Mouse (Mus musculus) forebrain, embryonic 13.5 days (tissue): ENCODE results near the gene Iqcf1. TPM values are rescaled to one million over a fixed set of nuclear protein-coding genes. Genes with fewer than 3 reads are reported as not detected.
A peak's percentile ranks its signal among the peaks of the same experiment; 100 is the strongest.

Source experiments
- ATAC-seq: fragments of 200-750 bp; cut with Nextera tagmentation; 2 replicates; pipeline ENCODE4 v1.8.0; 2017
- H3K27ac ChIP-seq: fragments of 300-500 bp; sonication (generic); 2 replicates; pipeline ENCODE4 v1.5.1; 2015; ENCODE audit warnings: inconsistent platforms, mild to moderate bottlenecking, moderate library complexity
- H3K27me3 ChIP-seq: fragments of 300-500 bp; sonication (generic); 2 replicates; pipeline ENCODE4 v1.6.1; 2015; ENCODE audit warnings: mild to moderate bottlenecking, inconsistent platforms
- H3K36me3 ChIP-seq: fragments of 300-500 bp; sonication (generic); 2 replicates; pipeline ENCODE4 v1.6.1; 2015; ENCODE audit warnings: mild to moderate bottlenecking, inconsistent platforms; ENCODE audit not compliant: poor library complexity, severe bottlenecking
- H3K4me1 ChIP-seq: fragments of 300-500 bp; sonication (generic); 2 replicates; pipeline ENCODE4 v1.6.1; 2015; ENCODE audit warnings: inconsistent platforms
- H3K4me2 ChIP-seq: fragments of 300-500 bp; sonication (generic); 2 replicates; pipeline ENCODE4 v1.6.1; 2015; ENCODE audit warnings: inconsistent platforms, mild to moderate bottlenecking, moderate library complexity
- H3K4me3 ChIP-seq: fragments of 300-500 bp; sonication (generic); 2 replicates; pipeline ENCODE4 v1.5.1; 2015; ENCODE audit warnings: mild to moderate bottlenecking, inconsistent platforms
- H3K9ac ChIP-seq: fragments of 300-500 bp; sonication (generic); 2 replicates; pipeline ENCODE4 v1.6.1; 2015; ENCODE audit warnings: mild to moderate bottlenecking, inconsistent platforms
- H3K9me3 ChIP-seq: fragments of 300-500 bp; sonication (generic); replicated peaks from 2 replicates; pipeline ENCODE4 v1.6.1; 2016; ENCODE audit warnings: inconsistent platforms
- WGBS: fragments of 180-500 bp; shearing (Covaris S2); methylation state at CpG from one replicate; pipeline ENCODE4 v1.1.7; 2015; 5-methylcytosine and 5-hydroxymethylcytosine counted together
- polyA plus RNA-seq: library from polyadenylated mRNA; unstranded; fragments of >200 nt; fragmentation: Nextera tagmentation; extraction: Ambion mirVana; gene quantifications from 2 replicates; pipeline ENCODE4 v1.2.1, GENCODE M21; 2015

Iqcf1 gene
- polyA plus RNA-seq = not detected in 2 replicates

DNA sequence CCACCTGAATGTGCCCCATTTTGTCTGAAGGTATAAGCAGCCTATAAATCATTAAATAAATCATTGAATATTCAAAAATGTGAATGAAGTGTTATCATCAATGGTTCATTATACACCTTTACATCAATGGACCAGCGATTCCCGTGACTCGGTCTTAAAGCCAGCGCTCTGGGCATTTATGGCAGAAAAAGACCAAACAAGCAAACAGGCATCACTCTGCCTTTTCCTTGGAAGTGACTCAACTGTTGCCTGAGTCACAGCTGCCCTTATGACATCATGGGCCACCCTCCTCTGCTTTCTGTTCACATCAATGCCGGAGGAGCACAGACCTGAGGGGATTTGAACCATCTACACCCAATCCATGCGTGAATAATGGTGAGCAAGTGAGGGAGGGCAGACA lies at the start of gene Iqcf1:
Iqcf1 (plus strand) TSS at position 301 of the 400 bp plus-strand sequence.
- H3K9me3 ChIP-seq = no peaks in the 10 kb centered on the region
- no peaks in the 10 kb centered on the region for H3K27me3 ChIP-seq
- no peak within 1 kb of the TSS for H3K27ac ChIP-seq
- H3K4me1 ChIP-seq = no peaks in the 10 kb centered on the region
- no peaks in the 10 kb centered on the region for H3K36me3 ChIP-seq
- H3K4me3 ChIP-seq = no peak within 1 kb of the TSS
- no peak within 1 kb of the TSS for H3K9ac ChIP-seq
- no peak for ATAC-seq
- H3K4me2 ChIP-seq = no peak within 1 kb of the TSS
- WGBS = 89% methylated on average over 6 of the region's 6 CpGs

DNA sequence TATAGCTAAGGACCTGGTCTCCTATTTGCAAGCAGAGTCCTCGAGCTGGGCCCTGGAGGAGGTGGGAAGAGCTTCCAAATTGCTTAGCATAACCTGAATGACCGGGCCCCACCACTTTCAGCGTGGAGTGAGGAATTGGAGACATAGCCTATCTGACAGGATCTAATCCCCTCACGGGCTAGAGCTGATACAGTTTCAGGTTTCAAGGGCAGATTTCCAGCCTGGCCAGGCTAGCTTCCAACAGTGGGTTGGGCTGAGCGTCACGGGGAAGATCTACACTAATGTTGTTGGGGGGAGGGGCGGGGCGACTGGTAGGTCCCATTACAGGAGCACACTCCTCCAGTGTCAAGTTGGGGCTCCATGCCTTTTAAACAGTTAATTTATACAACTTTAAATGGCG lies 49.1 kb upstream of the Iqcf1 start:
- Histone ChIP-seq H3K9me3 (no peaks in the 10 kb centered on the region), H3K4me2 (peak overlapping the region; percentile 12; the same call in 1 of the 2 replicates), H3K36me3 (no peaks in the 10 kb centered on the region), H3K4me3 (no peak overlapping the region), H3K4me1 (peaks cover 75% of the 10 kb centered on the region), H3K9ac (no peak overlapping the region), H3K27me3 (no peaks in the 10 kb centered on the region), H3K27ac (no peak overlapping the region)
- ATAC-seq = no peak
- 22% methylated on average over 9 of the region's 9 CpGs for WGBS

DNA sequence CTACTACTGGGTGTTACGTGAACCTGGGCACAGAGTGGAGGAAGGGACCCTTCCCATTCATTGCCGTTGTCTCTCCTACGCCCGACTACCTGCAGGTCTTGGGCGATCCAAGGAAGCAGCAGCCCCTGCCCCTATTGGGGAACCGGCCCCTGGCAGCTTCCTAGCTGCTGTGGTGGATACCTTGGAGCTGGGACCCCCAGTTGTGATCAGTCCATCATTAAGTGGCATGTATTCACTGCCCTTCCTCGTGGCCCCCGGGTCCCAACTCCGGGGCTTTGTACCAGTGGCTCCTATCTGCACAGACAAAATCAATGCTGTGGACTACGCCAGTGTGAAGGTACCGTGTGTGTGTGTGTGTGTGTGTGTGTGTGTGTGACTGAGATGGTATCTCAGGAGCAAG lies 48.5 kb upstream of the Iqcf1 start:
- 0 out of 2 replicates have a peak, but pooled peaks cover 2% of the 10 kb centered on the region for H3K36me3 ChIP-seq
- no peak overlapping the region for H3K9ac ChIP-seq
- no peaks in the 10 kb centered on the region for H3K9me3 ChIP-seq
- peaks cover 76% of the 10 kb centered on the region for H3K4me1 ChIP-seq
- ATAC-seq = no peak
- no peak overlapping the region for H3K4me2 ChIP-seq
- no peak overlapping the region for H3K4me3 ChIP-seq
- H3K27me3 ChIP-seq = no peaks in the 10 kb centered on the region
- whole genome bisulfite sequencing = 77% methylated on average over 11 of the region's 11 CpGs
- H3K27ac ChIP-seq = no peak overlapping the region

DNA sequence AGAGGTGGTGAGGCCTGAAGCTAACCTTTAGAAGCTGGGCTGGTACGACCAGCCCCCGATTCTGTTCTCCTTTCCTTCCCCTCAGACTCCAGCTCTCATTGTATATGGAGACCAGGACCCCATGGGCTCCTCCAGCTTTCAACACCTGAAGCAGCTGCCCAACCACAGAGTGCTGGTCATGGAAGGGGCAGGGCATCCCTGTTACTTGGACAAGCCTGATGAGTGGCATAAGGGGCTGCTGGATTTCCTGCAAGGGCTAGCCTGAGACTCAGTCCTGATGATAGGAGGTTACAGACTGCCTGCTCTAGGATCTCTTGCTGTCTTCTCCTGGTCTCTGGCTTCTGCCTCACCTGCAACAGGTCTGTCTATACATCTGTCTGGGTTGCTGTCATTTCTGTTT lies 47.9 kb upstream of the Iqcf1 start:
- Histone ChIP-seq H3K4me1 (peaks cover 76% of the 10 kb centered on the region), H3K4me2 (no peak overlapping the region), H3K9me3 (no peaks in the 10 kb centered on the region), H3K4me3 (no peak overlapping the region), H3K27ac (0 out of 2 replicates have a peak overlapping the region, but pooled peaks have one; percentile 96), H3K36me3 (peaks cover 7% of the 10 kb centered on the region; the same call in 1 of the 2 replicates), H3K27me3 (no peaks in the 10 kb centered on the region), H3K9ac (no peak overlapping the region)
- 55% methylated on average over 2 of the region's 2 CpGs for WGBS
- ATAC-seq = no peak

DNA sequence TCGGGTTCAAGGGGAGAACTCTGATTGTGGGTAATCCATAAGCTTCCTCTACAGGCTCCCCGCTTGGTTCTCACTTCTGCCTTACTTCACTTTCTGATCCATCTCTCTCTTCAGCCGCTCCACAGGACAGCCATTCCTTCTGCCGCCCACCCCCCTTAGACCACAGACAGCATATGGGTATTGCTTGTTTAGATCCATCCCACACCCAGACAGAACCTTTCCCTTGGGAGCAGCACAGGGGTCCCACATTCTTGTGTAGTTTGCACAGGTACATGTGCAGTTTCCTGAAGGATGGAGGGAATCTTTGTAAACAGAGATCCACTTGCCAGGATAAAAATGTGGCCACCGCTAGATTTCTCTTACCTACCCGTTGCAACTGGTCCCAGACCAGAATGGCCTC lies 47.4 kb upstream of the Iqcf1 start:
- WGBS = 13% methylated on average over 6 of the region's 6 CpGs
- Histone ChIP-seq H3K27me3 (no peaks in the 10 kb centered on the region), H3K4me3 (peak overlapping the region; percentile 81), H3K9ac (peak overlapping the region; percentile 97), H3K4me2 (peak overlapping the region; percentile 98), H3K4me1 (peaks cover 77% of the 10 kb centered on the region), H3K27ac (peak overlapping the region; percentile 96), H3K36me3 (peaks cover 12% of the 10 kb centered on the region; the same call in 1 of the 2 replicates), H3K9me3 (no peaks in the 10 kb centered on the region)
- ATAC-seq = no peak

DNA sequence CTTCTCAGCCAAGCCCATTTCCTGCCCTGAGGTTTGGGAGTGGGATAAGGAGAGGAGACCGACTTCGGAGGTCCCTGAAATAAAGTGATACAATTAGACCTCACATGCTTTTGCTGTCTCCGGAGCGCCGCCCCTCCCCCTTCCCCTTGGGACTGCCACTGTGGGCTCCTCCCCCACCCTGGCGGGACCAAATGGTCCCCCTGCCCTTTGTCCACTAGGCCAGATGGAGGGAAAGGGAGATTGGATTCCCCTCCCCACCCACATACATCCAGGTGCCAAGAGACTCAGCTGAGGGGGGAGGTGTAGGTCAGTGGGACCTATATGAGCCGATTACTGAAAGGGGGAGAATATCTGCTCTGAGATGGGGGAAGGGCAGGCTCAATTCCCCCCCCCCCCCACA lies 46.9 kb upstream of the Iqcf1 start:
- H3K27me3 ChIP-seq = no peaks in the 10 kb centered on the region
- ATAC-seq = no peak
- H3K9ac ChIP-seq = peak overlapping the region; percentile 97
- H3K9me3 ChIP-seq = no peaks in the 10 kb centered on the region
- peaks cover 16% of the 10 kb centered on the region; the same call in 1 of the 2 replicates for H3K36me3 ChIP-seq
- WGBS = 0% methylated on average over 7 of the region's 7 CpGs
- H3K4me2 ChIP-seq = peak overlapping the region; percentile 98
- peaks cover 77% of the 10 kb centered on the region for H3K4me1 ChIP-seq
- peak overlapping the region; percentile 81 for H3K4me3 ChIP-seq
- H3K27ac ChIP-seq = peak overlapping the region; percentile 96

DNA sequence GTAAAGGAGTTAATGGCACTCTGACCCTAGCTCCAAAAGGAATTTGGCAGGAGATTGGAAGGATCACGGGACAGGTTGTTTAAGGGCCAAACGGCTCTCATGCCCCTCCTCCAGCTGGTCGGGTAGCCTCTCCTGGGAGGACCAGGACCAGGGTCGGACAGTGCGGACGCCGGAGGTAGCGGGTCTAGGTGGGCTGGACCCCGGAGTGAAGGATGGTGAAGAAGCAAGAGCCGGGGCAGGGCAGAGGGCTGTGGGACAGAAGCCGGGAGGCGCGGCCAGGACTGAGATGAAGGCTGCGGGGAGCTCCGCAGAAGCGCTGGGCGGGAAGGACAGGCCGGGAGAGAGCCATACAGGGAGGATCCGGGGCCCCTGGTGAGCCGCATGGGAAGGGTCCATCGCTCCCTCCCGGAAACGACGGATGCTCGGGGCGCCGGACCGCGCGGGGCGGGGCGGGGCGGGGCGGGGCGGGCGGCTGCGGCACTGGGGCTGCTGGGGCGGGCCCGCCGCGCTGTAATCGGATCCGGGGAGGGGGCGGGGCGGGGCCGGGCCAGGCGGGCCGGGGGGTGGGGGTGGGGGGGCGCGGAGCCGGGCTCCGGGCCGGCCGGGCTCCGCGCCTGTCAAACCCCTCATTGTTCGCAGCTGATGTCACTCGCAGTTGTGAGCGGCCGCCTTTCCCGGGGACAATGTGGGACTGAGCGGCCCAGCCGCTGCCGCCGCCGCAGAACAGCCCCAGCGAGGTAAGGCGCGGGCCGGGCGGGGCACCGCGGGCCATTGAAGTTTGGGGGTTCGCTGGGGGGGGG lies 46.3 kb upstream of the Iqcf1 start, which contains the start of gene Pcbp4:
Pcbp4 (plus strand) TSS at position 21 of the 800 bp plus-strand sequence.
- Histone ChIP-seq H3K36me3 (peaks cover 22% of the 10 kb centered on the region), H3K9ac (peak within 1 kb of the TSS; percentile 97), H3K27ac (peak within 1 kb of the TSS; percentile 96), H3K27me3 (no peaks in the 10 kb centered on the region), H3K9me3 (no peaks in the 10 kb centered on the region), H3K4me1 (peaks cover 77% of the 10 kb centered on the region), H3K4me2 (peak within 1 kb of the TSS; percentile 98), H3K4me3 (peak within 1 kb of the TSS; percentile 81)
- 2% methylated on average over 44 of the region's 74 CpGs for WGBS
- ATAC-seq = peak; percentile 82

DNA sequence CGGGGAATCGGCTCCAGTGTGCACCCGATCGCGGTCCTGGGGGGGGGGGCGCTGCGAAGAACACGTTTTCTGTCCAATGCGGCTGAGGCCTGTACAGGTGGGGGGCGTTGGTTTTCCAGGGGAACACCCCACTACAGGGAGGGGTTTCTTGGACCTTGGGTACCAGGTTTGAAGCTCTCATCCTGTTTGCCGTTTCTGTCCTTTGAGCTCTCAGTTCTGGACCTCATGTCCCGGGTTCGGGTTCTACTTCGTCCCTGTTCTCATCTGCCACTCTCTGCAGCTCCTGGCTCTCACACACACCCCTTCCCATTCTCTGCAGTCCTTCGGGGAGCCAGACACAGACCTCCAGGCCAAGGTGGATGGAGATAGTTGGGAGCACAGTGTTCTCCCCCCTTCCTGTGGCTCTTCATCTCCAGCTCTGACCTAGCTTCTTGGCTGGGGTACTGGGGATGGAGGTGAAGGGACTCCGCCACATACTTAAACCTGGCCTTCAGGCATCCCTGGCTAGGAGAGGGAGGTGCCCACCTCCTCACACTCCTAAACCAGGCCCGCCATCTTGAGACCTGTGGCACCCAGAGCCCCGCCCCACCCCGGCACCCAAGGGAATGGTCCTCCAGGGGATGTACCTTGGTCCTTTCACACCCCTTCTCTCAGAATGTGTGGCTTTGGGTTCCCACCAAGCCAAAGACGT lies 45.6 kb upstream of the Iqcf1 start:
- Histone ChIP-seq H3K4me3 (peak overlapping the region; percentile 81), H3K27ac (peak overlapping the region; percentile 96), H3K4me2 (peak overlapping the region; percentile 98), H3K4me1 (peaks cover 78% of the 10 kb centered on the region), H3K9ac (peak overlapping the region; percentile 97), H3K36me3 (peaks cover 22% of the 10 kb centered on the region), H3K27me3 (no peaks in the 10 kb centered on the region), H3K9me3 (no peaks in the 10 kb centered on the region)
- ATAC-seq = peak; percentile 7
- whole genome bisulfite sequencing = 2% methylated on average over 15 of the region's 20 CpGs

DNA sequence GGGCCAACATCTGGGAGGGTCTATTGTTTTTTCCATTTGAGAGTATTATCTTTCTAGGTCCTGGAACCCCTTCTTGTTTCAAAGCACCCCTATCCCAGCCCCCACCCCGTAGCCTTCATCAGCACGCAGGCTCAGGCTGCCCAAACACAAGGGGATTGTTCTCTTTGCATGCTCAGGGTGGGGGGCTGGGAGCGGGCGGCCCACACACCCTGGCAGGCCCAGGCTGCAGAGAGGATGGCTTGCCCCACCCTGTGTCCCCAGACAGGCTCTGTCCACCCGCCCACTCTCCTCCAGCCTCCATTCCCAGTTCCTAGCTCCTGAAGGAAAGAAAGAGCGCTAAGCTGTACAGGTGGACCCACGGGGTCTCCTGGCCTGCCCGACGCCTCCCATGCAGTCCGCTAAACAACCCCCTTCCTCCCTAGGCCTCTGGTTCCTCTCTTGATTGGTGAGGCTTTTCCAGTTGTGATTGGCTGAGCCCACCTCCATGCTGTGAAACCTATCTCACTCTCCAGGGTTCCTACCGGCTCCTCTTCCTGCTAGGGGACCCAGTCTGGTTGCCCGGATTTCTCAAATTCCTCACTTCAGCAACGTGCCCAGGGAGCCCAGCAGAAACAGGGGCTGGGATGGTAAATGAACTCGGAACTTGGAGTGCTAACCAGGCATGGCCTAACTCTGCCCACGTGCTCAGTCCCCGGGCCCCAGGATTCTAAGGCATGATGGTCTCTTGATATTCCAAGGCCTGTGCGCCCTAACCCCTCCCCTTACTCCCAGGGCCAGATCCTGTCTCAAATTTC lies 44.7 kb upstream of the Iqcf1 start:
- Histone ChIP-seq H3K9me3 (no peaks in the 10 kb centered on the region), H3K36me3 (peaks cover 26% of the 10 kb centered on the region), H3K4me3 (peak overlapping the region; percentile 81), H3K27me3 (no peaks in the 10 kb centered on the region), H3K27ac (peak overlapping the region; percentile 96), H3K4me2 (peak overlapping the region; percentile 98), H3K9ac (peak overlapping the region; percentile 97), H3K4me1 (peaks cover 86% of the 10 kb centered on the region)
- ATAC-seq = peak; percentile 36
- WGBS = 0% methylated on average over 17 of the region's 17 CpGs

DNA sequence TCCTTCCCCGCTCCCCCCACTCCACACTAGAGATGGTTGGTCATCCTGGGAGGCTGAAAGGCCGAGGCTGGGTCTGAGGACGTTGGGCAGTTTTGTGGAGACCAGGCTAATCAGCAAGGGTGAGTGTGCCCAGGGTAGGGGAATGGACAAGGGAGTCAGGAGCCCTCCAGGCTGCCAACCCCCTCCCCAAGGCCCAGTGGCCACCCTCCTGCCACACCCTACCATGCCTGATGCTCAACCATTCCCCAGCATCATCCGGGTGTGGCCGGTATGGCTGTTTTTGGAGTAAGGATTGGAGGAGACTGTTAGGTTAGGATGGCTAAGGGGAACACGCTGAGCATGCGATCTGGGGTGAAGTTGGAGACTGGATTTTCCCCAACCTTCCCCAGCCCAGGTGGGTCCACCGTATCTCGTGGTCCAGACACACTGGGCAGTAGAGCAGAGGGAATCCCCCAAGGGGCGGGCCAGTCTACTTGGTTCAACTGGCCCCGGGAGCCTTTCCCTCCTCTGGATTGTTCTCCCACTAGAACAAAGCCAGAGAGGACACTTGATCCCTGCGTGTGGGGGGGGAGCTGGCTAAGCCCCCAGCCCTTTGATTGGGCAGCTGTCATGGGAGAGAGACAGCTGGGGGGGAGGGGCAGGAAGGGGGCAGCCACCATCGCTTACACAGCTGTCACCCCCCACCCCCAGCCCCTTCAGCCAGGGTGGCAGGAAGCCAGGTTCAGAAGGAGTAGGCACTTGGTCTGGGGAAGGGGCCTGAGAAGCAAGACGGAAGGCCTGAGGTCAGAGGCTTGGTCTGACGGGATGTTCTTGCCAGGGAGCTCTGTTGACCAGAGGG lies 43.2 kb upstream of the Iqcf1 start:
- Histone ChIP-seq H3K9ac (peak overlapping the region; percentile 97), H3K4me3 (peak overlapping the region; percentile 81), H3K27me3 (no peaks in the 10 kb centered on the region), H3K4me2 (peak overlapping the region; percentile 98), H3K4me1 (peaks cover 81% of the 10 kb centered on the region), H3K9me3 (no peaks in the 10 kb centered on the region), H3K27ac (peak overlapping the region; percentile 96), H3K36me3 (peaks cover 41% of the 10 kb centered on the region)
- 20% methylated on average over 13 of the region's 15 CpGs for WGBS
- no peak for ATAC-seq

DNA sequence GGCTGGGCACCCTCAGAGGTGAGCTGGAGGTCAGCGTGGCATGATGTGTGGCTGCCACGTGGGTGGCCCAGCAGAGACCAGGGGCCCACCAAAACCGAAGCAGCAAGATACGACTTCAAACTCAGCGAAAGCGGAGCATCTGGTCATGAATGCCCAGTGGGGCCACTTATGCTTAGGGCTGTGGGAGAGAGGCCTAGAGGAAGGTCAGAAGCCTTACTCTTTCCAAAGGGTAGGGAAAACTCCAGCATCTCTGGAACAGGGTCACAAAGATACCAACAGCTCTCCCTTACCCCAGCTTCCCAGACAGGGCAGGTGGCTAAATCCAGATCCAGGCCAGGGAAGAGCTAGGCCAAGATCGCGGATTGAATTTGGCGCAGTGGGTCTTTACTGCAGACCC lies 42.6 kb upstream of the Iqcf1 start:
- Histone ChIP-seq H3K9me3 (no peaks in the 10 kb centered on the region), H3K4me2 (peak overlapping the region; percentile 98), H3K4me1 (peaks cover 75% of the 10 kb centered on the region), H3K4me3 (peak overlapping the region; percentile 81), H3K9ac (peak overlapping the region; percentile 97), H3K36me3 (peaks cover 47% of the 10 kb centered on the region), H3K27ac (peak overlapping the region; percentile 96), H3K27me3 (no peaks in the 10 kb centered on the region)
- WGBS = 33% methylated on average over 9 of the region's 9 CpGs
- no peak for ATAC-seq
